Mouse (Mus musculus) ES-E14 (cell line): ENCODE results near the gene Ccdc9b. TPM values are rescaled to one million over a fixed set of nuclear protein-coding genes. Genes with fewer than 3 reads are reported as not detected.

Experiments used
- DNase-seq: peaks from one replicate; pipeline ENCODE4 v3.0.0-alpha.2; 2013; ENCODE audit warnings: low read depth, low spot score
- H3K27ac ChIP-seq: 2 replicates; pipeline ENCODE4 v1.5.1; 2012; ENCODE audit warnings: low read depth, mild to moderate bottlenecking, low read length, moderate library complexity, mixed read lengths; ENCODE audit not compliant: poor library complexity, insufficient read depth, severe bottlenecking
- H3K36me3 ChIP-seq: 2 replicates; pipeline ENCODE4 v1.6.1; 2012; ENCODE audit warnings: mild to moderate bottlenecking, low read length, moderate library complexity, mixed read lengths; ENCODE audit not compliant: control insufficient read depth, poor library complexity, insufficient read depth, severe bottlenecking
- H3K4me1 ChIP-seq, 2 experiments: fragments of 150-350 bp in 1 of 2; sonication (generic) in 1 of 2; 2 replicates each; pipeline ENCODE4 v1.6.1; 2012; ENCODE audit warnings: low read length in 2 of 2, mild to moderate bottlenecking in 1 of 2, mixed read lengths in 1 of 2; ENCODE audit not compliant: control insufficient read depth in 2 of 2, insufficient read depth in 2 of 2, poor library complexity in 1 of 2
- H3K4me3 ChIP-seq, 2 experiments: fragments of 150-350 bp in 1 of 2; sonication (generic) in 1 of 2; 2 replicates each; pipeline ENCODE4 v1.5.1; 2012; ENCODE audit warnings: low read length in 2 of 2, low read depth in 1 of 2, mild to moderate bottlenecking in 1 of 2, mixed read lengths in 1 of 2; ENCODE audit not compliant: insufficient read depth in 1 of 2, poor library complexity in 1 of 2, severe bottlenecking in 1 of 2
- H3K9ac ChIP-seq: 2 replicates; pipeline ENCODE4 v1.6.1; 2012; ENCODE audit warnings: low read depth, mild to moderate bottlenecking, low read length, mixed read lengths; ENCODE audit not compliant: poor library complexity, insufficient read depth, severe bottlenecking
- H3K9me3 ChIP-seq: fragments of 150-350 bp; sonication (generic); 2 replicates; pipeline ENCODE4 v1.6.1; 2012; ENCODE audit warnings: low read depth, mild to moderate bottlenecking, low read length; ENCODE audit not compliant: control insufficient read depth, insufficient read depth
- CHD2 ChIP-seq: IDR thresholded peaks from 2 replicates; pipeline ENCODE4 v1.6.1; 2014; ENCODE audit warnings: mild to moderate bottlenecking, low read depth, low read length, inconsistent platforms
- HCFC1 ChIP-seq: IDR thresholded peaks from 2 replicates; pipeline ENCODE4 v1.6.1; 2012; ENCODE audit warnings: low read length, inconsistent platforms, borderline replicate concordance; ENCODE audit not compliant: insufficient read depth
- MAFK ChIP-seq: IDR thresholded peaks from 2 replicates; pipeline ENCODE4 v1.6.1; 2014; ENCODE audit warnings: mild to moderate bottlenecking, low read depth, low read length, inconsistent platforms; ENCODE audit not compliant: insufficient read depth
- ZC3H11A ChIP-seq: IDR thresholded peaks from 2 replicates; pipeline ENCODE4 v1.6.1; 2012; ENCODE audit warnings: low read depth, mild to moderate bottlenecking, inconsistent platforms, low read length, borderline replicate concordance
- ZNF384 ChIP-seq: IDR thresholded peaks from 2 replicates; pipeline ENCODE4 v1.6.1; 2012; ENCODE audit warnings: low read depth, low read length, inconsistent platforms
- in situ Hi-C, 2 experiments: fragments of 600-800 bp; cut with MboI; formaldehyde crosslinking; loops; one replicate each; pipeline ENCODE4 v1.15.1; 2025; ENCODE audit warnings: low sequenced_read_pairs in 2 of 2, inconsistent platforms in 1 of 2; ENCODE audit not compliant: unreplicated experiment in 2 of 2
- total RNA-seq: library from RNA; depleted of rRNA; stranded (reverse); fragments of 300-350 nt; gene quantifications from 2 replicates; pipeline ENCODE4 v1.2.3, GENCODE M21; 2012

Gene Ccdc9b
- total RNA-seq, 1 experiment = 3.1 TPM

DNA sequence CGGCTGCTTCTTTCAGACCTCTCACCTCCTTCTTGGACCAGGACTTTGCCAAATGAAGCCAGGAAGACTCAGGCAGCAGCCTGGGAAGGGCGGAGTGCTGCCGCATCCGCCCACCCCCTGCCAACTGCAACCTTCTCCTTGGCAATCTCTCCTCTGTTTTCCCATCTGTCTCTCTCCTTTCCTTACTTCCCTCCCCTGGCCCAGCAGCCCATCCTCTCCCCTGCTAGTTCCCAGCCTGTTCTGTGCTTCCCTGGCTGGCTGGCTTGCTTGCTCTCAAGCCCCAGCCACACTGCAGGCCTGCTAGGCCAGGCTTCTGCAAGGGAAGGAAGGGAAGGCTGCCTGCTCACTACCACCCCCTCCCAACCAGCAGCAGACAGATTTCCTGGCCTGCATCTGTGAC lies 13.4 kb upstream of the Ccdc9b start:
- no peak overlapping the region for H3K27ac ChIP-seq
- DNase-seq = no peak

DNA sequence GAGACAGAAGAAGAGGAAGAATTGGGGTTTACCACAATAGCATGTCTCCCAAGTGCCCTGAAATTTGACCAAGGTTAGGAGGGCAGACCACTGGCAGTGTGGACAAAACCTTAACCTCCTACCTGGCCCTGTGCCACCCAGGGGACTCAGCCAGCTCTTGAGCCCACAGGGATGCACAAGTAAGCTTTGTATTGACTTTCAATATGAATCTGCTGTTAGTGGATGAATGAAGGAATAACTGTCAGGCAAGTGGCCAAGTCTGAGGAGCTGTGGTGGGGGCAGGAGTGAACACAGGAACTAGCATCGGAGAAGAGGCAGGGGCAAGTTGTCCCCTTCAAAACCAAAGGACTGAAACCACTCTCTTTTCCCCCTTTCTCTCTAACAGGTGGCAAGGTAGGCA lies 12.9 kb upstream of the Ccdc9b start:
- Histone ChIP-seq H3K36me3 (no peaks in the 10 kb centered on the region), H3K9me3 (no peaks in the 10 kb centered on the region), H3K4me3 (no peak overlapping the region), H3K4me1 (no peaks in the 10 kb centered on the region), H3K9ac (no peak overlapping the region), H3K27ac (no peak overlapping the region)
- in situ Hi-C loops = no loop called here
- DNase-seq = no peak
- TF ChIP-seq CHD2 (no peak), MAFK (no peak), ZNF384 (no peak), ZC3H11A (no peak), HCFC1 (no peak)

More for the DNA sequence above, 13.4 kb upstream of the Ccdc9b start:
- TF ChIP-seq HCFC1 = no peak
- TF ChIP-seq MAFK = no peak
- TF ChIP-seq ZNF384 = no peak
- no peak for TF ChIP-seq ZC3H11A
- no peak for TF ChIP-seq CHD2
- Histone ChIP-seq H3K9ac (no peak overlapping the region), H3K36me3 (no peaks in the 10 kb centered on the region), H3K9me3 (no peaks in the 10 kb centered on the region), H3K4me1 (no peaks in the 10 kb centered on the region), H3K4me3 (no peak overlapping the region)
- in situ Hi-C loops = no loop called here

DNA sequence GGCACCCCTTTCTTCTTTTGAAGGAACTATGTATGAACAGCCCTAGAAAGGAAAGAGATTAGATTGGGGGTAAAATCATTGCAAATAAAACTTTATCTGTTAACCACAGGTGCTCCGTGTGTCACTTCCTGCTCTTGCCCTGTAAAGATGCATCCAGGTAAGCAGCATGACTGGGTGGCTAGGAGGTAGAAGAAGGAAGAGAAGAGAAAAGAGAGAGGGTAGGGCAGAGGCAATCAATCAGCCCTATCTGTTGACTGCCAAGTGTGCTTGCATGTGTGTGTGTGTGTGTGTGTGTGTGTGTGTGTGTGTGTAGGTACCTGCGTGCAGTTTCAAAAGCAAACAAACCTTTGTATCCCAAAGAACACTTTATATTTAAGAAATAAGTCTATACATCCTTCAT lies 12.1 kb upstream of the Ccdc9b start:
- Histone ChIP-seq H3K9me3 (no peaks in the 10 kb centered on the region), H3K36me3 (no peaks in the 10 kb centered on the region), H3K9ac (no peak overlapping the region), H3K4me1 (no peaks in the 10 kb centered on the region), H3K27ac (no peak overlapping the region), H3K4me3 (no peak overlapping the region)
- no peak for DNase-seq
- in situ Hi-C loops = no loop called here
- TF ChIP-seq MAFK (no peak), ZC3H11A (no peak), HCFC1 (no peak)

DNA sequence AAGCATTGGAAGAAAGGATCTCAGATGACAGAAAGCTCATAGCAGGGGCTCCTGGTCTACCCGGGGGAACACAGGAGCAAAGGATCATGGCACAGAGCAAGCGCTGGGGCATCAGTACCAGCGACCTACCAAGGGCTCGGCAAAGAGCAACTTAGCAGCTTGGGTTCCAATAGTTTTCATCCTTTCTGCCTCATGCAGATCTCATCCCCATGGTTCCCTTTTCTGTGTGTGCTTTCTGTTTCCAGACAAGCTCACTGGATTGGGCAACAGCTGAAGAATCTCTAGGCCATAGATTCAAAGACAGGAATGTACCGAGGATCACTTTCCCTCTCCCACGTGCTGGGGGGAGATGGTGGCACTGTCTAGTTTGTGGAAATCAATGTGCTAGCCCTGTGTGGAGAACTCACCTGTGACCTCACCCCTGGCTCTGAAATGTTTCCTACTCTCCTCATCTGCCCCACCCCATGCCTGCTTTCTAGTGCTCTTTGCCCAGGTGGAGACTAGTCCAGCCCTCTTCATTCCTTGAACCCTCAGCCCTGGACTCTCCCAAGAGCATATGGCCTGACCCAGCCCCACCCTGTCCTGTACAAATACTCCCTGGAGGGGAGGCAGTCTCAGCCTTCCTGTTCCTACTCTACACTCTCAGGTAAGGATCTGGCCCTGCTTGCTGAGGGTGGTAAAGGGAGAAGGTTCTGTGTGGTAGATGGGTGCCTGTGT lies 9.9 kb upstream of the Ccdc9b start, which contains the start of gene Phgr1:
Gene Phgr1 (plus strand): TSS at position 612 of the 717 bp plus-strand sequence.
- no peak for DNase-seq
- no peaks in the 10 kb centered on the region for H3K9me3 ChIP-seq
- H3K9ac ChIP-seq = no peak within 1 kb of the TSS
- H3K4me3 ChIP-seq = no peak within 1 kb of the TSS
- in situ Hi-C loops = no loop called here
- no peak for TF ChIP-seq HCFC1
- TF ChIP-seq ZC3H11A = no peak
- TF ChIP-seq MAFK = no peak
- TF ChIP-seq CHD2 = no peak
- no peak for TF ChIP-seq ZNF384
- no peaks in the 10 kb centered on the region for H3K4me1 ChIP-seq
- H3K36me3 ChIP-seq = no peaks in the 10 kb centered on the region
- H3K27ac ChIP-seq = no peak within 1 kb of the TSS
